Mouse (Mus musculus): ENCODE results near the gene Zfp992. TPM values are rescaled to one million over a fixed set of nuclear protein-coding genes. Genes with fewer than 3 reads are reported as not detected.
"Not testable (repeated sequence)": the region's sequence is repeated elsewhere in the genome, so short reads cannot be mapped to it uniquely, and the experiment has no call there.

The Zfp992 gene
- total RNA-seq (2021) (1 to 10 TPM; 3.6 to 4.1 TPM), polyA plus RNA-seq (2012; rRNA removed) (0.16 and 0.18 TPM in 2 replicates)
- long read RNA-seq, partial matches to known transcripts, result 1 of 2 reads
- long read RNA-seq, other reads (novel, unspliced or antisense), result 1 of 2 reads

- DNase-seq, result not testable (repeated sequence)
Observed at GRCm38 (mm10) chr4:146448950-146449349, at the start of gene Zfp992. Zfp992 (plus strand) TSS chr4:146449023.

DNA sequence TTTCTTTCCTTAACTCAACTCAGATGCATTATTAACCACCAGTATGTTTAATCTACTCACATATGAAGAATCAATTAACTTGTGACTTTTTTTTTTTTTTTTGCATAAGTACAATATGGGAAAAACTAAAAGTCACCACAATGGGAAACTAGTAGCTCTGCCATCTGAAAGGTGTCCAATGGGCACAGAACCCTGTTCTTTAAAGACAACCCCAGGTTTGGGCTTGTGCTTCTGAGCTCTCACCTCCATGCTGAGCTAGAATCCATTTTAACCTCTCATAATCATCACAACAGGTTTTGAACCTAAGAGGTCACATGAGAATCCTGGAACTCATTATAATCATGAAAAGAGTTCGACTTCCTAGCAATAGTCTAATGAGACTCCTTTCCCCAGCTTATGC, 19.4 kb upstream of the Zfp992 start:
- DNase-seq, result not testable (repeated sequence)

DNA sequence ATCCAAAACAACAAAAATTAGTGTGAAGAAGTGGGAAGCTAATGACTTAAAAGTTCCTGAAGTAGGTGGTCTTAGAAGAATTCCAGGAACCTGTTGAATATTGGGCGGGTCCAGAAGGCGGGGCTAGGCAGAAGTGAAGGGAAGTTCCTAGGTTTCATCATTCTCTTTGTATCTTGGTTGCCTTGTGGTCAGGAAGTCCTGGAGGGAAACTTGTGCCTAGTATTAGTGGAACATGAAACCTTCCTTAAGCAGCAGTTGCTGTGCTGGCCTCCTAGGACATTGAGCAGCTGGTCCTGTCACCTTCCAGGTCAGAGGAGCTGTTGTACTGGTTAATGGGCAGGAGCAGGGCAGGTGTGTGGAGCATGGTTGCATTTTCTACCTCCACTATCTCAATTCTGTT, 17.9 kb upstream of the Zfp992 start:
- DNase-seq, result not testable (repeated sequence)

DNA sequence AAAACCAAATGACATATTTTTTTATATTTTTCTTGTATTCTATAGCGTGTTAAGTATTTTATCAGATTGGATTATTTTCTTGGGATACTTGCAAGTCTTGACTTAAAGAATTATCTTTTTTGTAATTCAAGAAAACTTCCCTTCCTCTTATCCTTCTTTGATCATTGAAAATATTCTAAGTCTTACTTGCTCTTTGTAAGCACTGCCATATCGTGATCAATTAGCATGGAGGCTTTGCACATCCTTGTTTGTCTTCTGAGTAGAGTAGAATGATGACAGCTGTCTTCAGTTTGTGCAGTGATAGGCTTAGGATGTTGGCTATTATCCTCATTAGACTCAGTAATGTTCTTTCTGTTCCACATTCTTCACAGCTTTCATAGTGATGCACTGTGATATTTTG, 13.3 kb upstream of the Zfp992 start:
- not testable (repeated sequence) for DNase-seq

DNA sequence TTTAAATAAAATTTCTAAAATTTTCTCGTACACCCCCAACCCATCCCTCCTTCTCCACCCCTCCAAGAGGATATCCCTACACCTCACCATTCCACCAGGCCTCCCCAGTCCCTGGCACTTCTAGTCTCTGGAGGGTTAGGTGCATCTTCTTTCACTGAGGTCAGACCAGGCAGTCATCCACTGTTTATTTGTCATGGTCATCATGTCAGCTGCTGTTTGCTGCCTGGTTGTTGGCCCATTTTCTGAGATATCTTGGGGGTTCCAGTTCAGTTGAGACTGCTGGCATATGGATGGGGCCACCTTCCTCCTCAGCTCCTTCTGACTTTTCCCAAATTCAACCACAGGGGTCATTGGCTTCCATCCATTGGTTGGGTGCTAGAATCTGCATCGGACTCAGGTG, 11.6 kb upstream of the Zfp992 start:
- DNase-seq, result not testable (repeated sequence)

- not testable (repeated sequence) for DNase-seq
Observed at GRCm38 (mm10) chr4:146444345-146444744, 4.5 kb upstream of the Zfp992 start.

- not testable (repeated sequence) for DNase-seq
Observed at GRCm38 (mm10) chr4:146445121-146445520, 3.7 kb upstream of the Zfp992 start.

GRCm38 (mm10) chr4:146446135-146446534, 2.7 kb upstream of the Zfp992 start:
- DNase-seq, result not testable (repeated sequence)

- DNase-seq, result not testable (repeated sequence)
Observed at GRCm38 (mm10) chr4:146447016-146447415, 1.8 kb upstream of the Zfp992 start.

- not testable (repeated sequence) for DNase-seq
Observed at GRCm38 (mm10) chr4:146449711-146450110, 888 bp downstream of the Zfp992 start.

DNA sequence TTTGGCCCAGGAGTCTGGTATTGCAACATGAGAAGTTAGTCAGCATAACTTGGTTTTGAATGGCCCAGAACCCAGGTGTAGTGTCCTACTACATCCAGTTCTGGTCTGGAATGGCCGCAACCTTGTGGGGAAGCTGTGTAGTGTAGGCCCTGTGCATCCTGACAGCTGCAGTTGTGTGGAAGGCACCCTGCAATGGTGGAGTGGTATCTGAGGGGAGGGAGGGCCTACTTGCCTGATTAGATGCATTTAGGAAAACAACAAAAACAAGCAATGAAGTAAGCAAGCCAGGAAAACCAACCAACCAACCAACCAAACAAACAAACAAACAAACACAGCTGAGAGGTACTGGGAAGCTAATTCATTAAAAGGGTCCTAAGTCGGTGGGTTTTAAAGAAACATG, 3.8 kb downstream of the Zfp992 start:
- not testable (repeated sequence) for DNase-seq

DNA sequence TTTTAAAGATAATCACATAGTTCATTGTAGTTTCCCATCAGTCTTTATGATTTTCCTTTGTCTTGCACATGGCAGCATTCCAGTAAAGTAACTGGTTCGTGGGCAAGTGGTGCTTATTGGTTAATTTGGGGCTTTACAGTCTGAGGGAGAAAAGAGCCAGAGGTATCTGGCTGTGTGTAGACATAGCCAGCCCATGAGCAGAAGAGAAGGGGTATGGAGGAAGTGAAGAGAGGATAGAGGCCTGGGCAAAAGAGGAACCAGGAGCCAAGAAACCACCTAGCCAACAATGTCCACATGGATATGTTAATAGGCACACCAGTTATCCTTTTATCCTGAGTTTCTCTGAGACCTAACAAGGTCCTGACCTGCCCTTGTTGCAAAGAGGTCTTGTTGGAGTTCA, 5.3 kb downstream of the Zfp992 start:
- not testable (repeated sequence) for DNase-seq

DNA sequence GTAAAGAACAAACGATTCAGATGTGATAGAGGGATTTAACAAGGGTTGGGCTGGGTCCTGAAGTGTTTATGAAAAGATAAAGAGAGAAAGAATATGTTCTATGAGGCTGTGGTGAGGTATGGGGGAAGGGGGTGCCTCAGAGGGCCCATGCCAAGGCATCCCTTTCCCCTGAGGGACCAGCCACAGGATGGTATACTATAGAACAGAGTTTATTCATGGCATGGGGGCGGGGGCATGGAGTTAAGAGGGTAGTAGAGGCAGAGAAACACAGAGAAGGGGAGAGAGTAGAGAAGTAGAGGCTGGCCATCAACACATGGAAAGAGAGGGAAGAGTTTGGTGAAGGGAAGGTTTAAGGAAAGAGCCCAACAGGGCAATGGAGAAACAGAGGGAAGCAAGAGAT, 6.1 kb downstream of the Zfp992 start:
- DNase-seq, result no peak

DNA sequence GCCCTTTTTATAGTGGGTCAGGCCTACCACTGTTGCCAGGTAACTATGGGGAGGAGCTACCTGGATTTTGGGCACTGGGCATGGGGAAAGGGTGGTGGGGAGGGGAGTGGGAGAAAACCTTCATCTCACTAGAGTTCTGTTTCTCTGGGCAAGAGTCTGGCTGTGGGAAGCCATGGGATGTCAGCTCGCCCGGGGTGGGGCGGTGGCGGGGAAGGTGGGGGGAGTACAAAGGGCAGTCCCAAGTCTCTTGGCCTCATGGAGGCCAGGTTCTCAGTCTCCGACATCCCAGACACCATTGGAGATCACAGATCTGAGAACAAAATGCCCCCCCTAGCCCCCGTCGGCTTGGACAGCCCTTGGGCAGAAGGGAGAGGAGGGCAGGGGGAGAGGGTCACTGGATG, 6.5 kb downstream of the Zfp992 start:
- no peak for DNase-seq

GRCm38 (mm10) chr4:146456061-146456726, 7.4 kb downstream of the Zfp992 start:
- DNase-seq, result no peak

- DNase-seq, result no peak
Observed at GRCm38 (mm10) chr4:146457126-146457525, 8.3 kb downstream of the Zfp992 start.

- DNase-seq, result no peak
Observed at GRCm38 (mm10) chr4:146457720-146458119, 8.9 kb downstream of the Zfp992 start.

GRCm38 (mm10) chr4:146459822-146460221, 11.0 kb downstream of the Zfp992 start:
- DNase-seq, result not testable (repeated sequence)

DNA sequence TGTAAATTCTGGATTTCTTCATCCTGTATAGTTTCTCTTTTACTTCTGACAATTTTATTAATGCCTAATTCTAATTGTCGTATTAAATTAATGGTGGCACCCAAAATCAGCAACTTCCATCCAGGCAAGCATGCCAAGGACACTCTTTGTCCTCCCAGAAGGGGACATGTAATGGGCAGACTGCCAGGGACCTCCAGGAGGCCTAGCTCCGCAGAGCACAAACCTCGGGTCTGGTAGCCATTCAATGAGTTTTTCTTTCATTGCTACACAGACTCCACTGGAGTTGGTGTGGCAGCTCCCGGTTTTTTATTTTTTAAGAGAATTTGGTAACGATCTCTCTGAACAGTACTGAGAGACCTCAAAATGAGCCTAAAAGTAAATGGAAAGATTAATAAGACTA, 11.9 kb downstream of the Zfp992 start:
- not testable (repeated sequence) for DNase-seq

DNA sequence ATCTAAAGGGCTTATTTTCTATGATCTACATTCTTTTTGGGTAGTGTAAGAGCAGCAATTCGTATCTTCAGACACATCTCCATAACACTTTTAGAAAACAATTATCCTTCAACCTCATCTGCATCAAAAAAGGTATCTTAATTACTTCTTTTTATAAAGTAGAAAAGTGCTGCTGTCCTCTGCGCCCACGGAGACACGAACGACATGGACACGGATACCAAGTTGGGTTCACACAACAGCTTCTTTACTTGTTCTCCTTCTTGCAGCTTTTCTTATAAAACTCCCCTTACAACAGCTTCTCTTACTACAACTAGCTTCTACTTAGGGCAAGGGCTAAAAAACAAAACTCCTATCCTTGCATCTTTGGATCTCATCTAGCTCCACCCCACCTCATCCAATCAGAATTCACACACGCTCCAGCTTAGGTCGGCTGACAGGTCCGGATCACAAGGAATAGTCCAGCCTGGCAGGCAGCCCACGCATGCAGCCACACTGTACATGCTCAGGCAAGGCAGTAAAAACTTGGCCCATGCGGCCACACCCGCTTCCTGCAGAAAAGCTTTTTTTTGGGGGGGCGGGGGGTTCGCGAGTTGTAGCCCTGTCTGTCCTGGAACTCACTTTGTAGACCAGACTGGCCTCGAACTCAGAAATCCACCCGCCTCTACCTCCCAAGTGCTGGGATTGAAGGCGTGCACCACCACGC, 15.0 kb downstream of the Zfp992 start:
- not testable (repeated sequence) for DNase-seq

DNA sequence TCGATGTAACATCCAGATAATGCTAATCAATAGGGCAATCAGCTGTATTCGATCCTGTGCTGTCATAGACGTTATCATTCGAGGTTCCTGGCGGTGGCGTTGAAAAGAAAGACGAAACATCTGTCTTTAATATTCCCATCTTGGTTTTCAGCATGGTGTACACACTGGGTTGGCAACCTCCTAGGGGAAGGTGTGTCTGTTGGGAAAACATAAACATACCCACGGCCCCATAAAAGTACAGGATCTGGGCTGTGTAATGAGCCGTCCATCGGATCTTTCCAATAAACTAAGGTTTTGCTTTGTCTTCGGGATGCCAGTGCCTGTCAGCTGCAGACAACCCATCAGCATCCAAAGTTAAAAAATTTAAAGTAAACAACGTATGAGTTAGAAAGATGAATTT, 21.2 kb downstream of the Zfp992 start:
- not testable (repeated sequence) for DNase-seq

DNA sequence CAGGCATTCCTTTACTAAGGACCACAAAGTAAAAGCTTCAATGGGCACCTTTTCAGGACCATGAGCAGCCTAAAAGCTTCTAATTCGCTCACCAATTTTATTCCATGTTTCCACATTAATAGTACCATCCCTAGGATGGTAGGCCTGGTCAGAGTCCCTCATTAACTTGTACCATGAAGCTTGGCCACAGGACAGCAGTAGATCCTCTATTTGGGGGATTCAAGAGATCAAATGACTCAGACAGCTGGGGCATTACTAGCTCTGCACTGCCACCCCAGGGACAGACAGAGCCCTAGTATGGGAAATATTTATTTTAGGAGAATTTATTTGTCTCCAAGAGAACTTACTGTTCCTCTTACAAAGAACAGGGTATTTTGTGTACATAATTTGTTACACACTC, 25.4 kb downstream of the Zfp992 start:
- DNase-seq, result not testable (repeated sequence)

Data from adrenal gland, adult 2 months (tissue).